Mouse (Mus musculus) kidney, adult 2 months (tissue): ENCODE measurements around the gene Dlg5.

Experiments used
- CTCF ChIP-seq: fragments of 200-500 bp; conservative IDR thresholded peaks from 2 replicates; pipeline ENCODE4 v1.5.1; 2011; ENCODE audit warnings: low read depth, mild to moderate bottlenecking, control low read depth, low read length, moderate library complexity, mixed read lengths; ENCODE audit not compliant: insufficient read depth, insufficient read length
- POLR2A ChIP-seq: fragments of 200-500 bp; IDR thresholded peaks from one replicate; pipeline ENCODE4 v1.6.1; 2011; ENCODE audit warnings: low read depth, low read length, control low read depth

GRCm38 (mm10) chr14:24206736-24207359, 38.9 kb downstream of the Dlg5 start:
- TF ChIP-seq POLR2A = no peak
- TF ChIP-seq CTCF = no peak
